Mouse (Mus musculus): ENCODE results near the gene Wnt4.
A peak's percentile ranks its signal among the peaks of the same experiment; 100 is the strongest.

Wnt4 gene

DNA sequence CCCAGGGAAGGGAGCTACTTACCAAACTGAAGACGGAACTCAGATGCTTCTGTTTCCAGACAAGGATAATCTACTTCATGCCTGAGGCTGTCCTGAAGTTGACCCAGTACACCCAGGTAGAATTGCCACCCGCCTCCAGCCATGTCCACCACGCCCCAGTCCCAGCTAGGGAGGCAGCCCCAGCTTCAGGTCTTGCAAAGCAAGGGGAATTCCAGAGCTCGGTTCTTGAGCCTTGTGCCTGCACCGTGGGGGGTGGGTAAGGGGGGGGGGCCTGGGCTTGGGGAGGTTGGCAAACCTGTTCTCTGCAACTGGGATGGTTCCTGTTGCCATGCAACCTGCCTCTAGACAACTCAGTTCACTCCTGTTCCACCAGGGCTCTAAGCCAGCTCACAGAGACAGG lies 2.1 kb downstream of the Wnt4 start:
- no peak for DNase-seq (ENCODE audit: low spot score)

DNA sequence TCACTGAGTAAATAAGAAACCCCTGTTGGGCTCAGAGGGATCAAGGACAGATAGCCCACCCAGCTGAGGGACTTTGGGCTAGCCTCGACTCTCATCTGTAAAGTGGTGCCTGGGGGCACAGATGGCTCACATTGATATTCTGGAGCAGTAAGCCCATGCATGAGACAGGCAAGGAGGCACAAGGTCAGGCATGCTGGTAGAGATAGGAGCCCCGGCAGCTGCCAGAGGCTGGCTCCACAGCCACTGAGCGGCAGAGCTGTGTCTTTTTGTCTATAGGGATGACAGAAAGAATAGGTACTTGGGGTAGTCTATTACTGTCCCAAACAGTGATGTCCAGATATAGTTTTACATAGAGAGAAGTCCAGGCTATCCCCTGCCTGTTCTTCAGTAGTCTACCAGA lies 4.0 kb downstream of the Wnt4 start:
- DNase-seq (ENCODE audit: low spot score): no peak

DNA sequence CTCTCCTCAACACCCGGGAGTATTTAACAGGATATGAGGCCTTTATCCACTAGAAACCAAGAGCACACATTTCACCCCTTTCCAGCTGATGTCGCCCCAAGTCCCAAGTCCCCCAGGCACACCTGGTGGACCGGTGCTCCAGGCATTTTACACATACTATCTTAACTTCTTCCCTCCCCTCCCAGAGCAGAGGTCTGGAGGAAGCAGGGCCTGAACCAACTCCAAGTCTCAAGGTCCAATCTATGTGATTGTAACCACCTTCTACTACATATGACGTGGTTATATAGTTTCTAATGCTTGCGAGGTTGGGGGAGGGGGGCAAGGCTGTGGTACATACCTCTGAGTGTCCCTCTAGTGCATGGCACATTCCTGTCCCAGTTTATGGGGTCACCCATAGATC lies 4.8 kb downstream of the Wnt4 start:
- no peak for DNase-seq (ENCODE audit: low spot score)

DNA sequence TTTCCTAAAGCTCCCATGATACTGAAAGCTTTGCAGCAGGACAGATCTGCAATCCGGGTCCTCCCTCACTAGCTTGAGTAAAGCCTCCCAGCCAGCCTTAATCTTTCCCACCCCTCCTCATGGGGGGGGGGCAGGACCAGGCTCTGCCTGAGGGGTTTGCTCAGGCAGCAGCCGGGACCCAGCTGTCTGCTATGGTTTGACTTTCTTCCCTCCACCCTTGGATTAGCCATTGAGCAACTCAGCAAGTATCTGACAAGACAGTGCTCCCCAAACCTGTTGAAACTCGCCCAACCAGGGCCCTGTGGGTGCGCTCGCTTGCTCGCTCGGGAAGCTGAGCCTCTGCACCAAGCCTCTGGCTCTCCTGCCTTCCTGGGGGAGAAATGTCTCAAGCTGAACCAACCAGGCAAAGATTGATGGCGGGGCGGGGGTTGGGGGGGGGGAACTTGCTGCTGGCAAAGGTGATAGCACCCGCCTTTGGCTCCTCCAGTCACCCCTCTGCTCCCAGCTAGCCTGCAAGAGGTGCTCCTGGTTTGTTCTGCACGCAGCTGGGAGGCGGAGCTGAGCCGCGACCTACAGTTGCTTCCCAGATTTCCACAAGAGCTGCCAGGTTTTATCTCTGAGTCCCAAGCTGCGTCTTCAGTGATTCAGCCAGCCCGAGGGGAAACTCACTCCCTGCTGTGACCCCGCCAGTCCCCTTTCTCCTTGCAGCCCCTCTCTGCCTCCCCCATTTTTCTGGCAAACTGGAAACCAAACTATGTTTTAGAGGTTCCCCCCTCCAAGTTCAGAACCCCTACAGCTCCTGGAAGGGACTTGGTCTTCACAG lies 5.5 kb downstream of the Wnt4 start:
- DNase-seq (ENCODE audit: low spot score): peak; percentile 59

DNA sequence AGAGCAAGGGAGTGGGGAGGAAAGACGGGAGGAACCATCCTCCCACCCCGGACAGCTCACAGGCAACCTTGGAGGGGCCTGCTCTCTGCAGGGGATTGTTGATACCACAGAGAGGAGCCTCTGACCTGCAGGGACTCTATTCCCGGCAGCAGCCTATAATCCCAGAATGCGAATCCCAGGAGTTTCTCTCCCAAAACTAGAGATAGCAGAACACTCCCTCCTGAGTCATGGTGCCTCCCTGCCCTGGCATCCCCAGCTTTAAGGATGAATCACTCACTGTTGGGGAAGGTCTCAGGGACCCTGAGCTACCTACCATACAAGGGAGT lies 6.1 kb downstream of the Wnt4 start:
- DNase-seq (ENCODE audit: low spot score): peak; percentile 52

DNA sequence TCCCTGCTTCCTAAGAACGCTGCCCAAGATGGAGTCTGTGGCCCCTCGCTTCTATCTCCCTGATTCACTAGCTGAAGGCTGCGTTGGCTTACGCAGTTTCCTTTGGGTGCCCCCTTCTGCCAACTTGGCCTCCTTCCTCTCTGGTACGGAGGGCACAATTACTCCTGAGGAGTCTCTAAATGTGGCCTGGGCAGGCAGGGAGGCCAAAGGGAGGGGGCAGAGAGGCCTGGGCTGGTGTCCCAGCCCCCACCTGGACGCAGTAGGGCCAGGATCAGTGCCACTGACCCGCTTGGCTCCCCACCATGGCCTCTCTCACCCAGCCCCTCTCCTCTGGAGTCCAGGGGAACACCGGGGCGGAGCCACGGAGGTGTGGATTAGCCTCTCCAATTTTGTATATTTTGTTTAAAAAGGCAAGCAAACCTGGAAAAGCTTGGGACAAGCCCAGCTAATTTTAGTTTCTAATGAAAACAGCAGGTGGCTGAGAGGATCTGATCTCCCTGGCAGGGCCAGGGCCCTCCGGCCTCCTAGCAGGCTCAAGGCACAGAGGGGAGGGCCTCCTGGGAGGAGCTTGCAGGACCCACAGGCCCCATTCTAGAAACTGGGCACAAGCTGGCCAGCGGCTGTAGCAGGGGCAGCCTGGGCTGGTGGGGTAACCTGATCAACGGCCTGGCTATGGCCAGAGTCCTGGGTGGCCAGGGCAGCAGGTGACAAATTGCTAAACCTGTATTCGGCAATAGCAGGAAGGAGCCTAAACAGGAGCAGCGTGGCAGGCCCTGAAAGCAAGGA lies 8.8 kb downstream of the Wnt4 start:
- DNase-seq (ENCODE audit: low spot score): no peak

DNA sequence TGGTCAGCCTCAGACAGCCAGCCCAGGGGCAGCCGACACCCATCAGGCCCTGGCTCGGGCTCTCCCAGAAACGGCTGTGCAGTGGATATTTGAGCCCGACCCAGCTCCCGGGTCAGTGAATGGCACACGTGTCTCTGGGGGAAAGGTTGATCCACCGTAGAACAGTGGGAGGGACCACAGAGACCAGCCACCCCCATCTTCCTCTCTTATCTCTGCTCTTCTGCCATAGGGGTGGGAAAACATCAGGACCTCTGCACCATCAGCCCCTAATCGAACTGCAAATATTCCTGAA lies 9.3 kb downstream of the Wnt4 start:
- no peak for DNase-seq (ENCODE audit: low spot score)

DNA sequence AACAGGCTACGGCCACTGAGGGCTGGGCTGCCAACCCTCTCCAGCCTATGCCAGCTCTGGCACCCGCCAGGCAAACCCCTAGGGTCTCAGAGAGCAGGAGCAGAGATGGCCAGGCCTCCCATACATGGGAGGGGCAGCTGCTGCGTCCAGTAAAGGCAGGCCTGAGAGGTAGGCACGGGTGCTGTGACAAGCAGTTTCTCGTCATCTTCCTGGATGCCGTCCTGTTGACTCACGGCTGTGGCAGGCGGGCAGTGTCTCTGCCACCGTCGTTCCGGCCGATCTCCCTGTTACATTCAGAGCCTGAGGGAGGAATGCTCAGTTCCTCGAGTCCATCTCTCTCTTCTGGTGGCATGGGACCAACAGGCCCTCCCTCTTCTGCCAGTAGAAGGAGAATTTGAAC lies 9.9 kb downstream of the Wnt4 start:
- no peak for DNase-seq (ENCODE audit: low spot score)

DNA sequence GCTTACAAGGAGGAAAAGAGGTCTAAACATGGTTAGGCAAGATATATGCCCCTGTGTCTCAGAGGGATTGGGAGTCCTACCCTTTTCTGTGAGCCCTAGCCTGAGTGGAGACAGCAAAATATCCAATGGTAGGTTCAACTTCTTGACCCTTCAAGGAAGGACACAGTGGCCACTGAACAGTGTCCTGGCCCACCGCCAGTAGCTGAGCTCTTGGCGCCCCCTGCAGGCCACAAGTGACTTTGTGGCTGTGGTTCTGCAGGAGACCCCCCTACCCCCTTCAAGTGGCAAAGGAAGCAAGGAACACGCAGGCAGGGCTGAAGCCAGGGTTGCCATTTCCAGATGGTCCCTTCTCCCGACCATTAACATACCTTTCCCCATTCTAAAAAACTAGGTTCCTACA lies 10.5 kb downstream of the Wnt4 start:
- DNase-seq (ENCODE audit: low spot score): peak; percentile 70

DNA sequence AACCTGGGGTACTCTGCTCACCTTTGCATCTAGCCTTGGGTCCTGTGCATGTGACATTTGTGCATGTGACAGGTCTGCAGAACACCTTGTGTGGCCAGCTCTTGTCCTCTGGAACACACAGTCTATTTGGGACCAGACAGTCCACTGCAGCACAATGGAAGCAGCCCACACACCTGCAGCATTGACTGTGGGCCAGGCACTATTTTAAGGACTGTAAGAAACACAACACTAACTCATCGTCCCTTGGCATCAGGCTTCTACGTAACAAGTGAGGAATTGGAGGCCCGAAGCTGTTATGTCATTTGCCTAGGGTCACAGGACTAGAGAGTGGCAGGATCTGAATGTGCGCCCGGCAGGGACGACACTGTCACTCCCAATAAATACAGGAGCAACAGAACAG lies 12.4 kb downstream of the Wnt4 start:
- DNase-seq (ENCODE audit: low spot score): no peak

DNA sequence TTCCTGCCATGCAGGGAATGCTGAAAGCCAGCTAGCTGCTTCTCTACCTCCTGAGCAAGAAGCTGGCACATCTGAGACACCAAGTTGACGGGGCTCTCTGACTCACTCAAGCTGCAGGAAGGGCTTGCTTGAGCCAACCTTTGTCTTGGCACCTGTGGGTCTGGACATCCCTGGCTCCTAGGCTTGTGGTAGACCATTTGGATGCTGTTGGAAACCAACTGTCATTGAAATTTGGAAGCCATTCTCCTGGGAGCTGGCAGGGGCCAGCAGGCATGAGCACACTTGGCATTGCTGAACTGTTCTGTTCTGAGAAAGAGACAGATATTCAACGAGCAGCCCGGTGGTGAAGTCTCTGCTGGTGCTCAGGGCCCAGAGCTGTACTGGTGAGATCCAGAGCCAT lies 13.0 kb downstream of the Wnt4 start:
- no peak for DNase-seq (ENCODE audit: low spot score)

DNA sequence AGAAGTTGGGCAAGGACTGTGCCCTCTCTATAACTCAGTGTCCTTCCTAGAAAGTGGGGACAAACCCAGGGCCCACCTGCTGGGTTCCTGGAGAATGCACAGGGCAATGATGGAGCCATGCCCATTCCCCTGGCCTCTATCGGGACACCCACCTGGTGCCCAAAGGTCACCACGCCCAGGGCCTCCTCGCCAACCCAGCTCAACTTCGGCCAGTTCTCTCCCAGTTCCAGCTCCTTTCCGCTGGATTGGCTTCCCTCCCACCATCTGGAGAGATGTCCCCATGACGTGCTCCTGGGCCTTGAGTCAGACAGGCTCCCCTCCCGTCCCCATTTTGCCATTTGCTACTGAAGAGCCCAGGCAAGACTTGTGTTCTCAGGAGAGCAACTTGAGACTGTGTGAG lies 15.3 kb downstream of the Wnt4 start:
- DNase-seq (ENCODE audit: low spot score): no peak

DNA sequence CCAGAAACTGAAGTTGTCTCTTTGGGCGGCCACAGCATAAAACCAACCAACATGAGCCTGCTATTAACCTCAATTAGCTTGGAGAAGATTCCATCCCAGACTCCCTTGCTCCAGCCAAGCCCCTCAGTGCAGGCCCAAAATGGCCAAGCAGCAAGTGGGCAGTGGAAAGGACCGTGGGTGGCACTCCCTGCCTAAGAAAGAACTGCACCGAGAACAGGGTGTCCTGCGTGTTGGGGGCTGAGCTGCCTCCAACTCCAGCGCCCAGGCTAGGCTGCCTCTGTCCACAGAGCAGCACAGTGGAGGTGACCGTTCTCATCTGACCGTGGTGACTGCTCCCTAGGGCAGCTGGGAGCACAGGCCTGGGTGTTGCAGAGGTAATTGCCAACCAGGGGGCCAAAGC lies 16.7 kb downstream of the Wnt4 start:
- no peak for DNase-seq (ENCODE audit: low spot score)

DNA sequence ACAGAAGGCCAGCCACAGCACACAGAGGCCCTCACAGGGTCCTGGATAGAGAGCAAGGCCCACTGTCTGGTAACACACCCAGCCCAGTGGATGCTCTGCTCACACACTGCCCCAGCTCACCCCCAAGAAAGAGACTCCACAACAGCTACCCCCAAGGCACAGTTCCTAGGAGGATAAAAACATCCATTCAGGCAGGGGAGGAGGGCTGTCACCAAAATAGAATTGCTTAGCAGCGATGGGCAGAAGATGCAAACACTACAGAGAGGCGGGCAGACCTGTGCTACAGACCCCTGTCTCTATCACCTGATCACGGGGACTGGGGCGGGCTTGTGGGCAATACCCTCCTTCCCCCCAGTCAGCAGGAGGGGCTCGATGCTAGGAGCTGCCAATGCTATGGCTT lies 17.2 kb downstream of the Wnt4 start:
- no peak for DNase-seq (ENCODE audit: low spot score)

DNA sequence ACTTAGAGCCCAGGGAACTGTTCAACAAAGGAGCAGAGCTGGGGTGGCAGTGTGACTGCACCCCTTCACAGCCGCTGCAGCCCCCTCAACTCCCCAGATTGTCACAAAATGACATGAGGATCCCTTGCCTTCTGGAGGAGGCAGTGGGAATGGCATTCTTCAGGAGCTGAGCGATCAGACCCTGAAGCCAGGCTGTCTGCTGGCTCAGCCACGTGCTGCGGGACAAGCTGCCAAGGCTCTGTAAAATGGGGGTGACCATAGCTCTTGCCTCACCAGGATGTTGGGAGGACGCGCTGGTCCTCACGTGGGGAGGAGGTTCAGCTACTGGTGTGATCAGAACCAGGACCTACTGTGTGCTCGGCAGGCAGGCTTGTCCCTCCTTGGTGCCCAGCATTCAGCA lies 17.7 kb downstream of the Wnt4 start:
- no peak for DNase-seq (ENCODE audit: low spot score)

DNA sequence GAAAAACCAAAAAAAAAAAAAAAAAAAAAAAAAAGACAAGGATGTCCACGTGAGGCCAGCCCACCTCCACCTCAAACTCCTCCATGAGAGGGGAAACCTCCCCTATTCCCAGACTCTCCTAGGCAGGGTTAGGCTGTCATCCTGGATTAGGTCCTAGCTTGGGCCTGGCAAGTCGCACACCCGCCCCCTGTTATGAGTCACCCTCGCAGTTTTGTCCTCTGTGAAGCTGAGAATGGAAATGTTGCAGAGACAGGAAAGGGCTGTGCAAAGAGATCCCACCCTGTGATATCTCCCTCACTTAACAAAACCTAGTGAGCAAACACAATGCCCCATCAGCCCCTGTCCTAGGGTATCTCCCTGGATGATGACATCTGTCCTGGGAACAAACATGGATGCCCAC lies 20.3 kb downstream of the Wnt4 start:
- no peak for DNase-seq (ENCODE audit: low spot score)

DNA sequence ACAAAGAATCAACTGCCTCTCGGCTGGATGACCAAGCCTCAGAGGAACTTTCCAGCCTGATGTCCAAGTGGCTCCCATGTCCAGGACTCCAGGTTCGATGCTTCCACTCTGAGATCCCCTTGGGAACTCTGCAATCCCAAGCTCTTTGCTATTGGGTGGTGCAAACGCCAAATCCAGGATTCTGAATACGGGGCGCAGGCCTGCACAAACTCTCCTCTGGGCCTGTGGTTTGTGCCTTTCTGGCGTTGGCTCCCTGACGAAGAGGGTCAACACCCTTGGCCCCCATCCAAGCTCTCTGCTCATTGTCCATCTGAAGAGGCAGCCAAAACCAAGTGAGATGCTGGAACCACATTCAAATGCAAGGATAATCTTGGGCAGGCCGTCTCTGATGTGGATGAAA lies 21.1 kb downstream of the Wnt4 start:
- DNase-seq (ENCODE audit: low spot score): no peak

DNA sequence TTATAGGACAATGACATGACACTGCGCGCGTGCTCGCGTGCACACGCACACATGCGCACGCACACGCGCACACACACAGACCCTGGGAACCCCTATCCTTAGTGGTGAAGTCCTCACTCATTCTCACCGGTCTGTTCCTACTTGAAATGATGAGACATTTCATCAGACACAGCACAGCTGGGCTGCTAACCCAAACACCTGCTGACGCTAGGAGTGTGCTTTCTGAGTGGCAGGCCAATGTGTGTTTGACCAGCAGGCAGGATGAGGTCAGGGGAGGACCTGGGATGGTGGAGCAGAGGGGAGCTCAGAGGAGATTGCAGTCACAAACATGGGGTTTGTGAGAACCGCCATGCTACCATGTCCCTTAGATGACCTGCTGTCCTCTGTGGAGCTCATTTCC lies 22.9 kb downstream of the Wnt4 start:
- DNase-seq (ENCODE audit: low spot score): no peak

DNA sequence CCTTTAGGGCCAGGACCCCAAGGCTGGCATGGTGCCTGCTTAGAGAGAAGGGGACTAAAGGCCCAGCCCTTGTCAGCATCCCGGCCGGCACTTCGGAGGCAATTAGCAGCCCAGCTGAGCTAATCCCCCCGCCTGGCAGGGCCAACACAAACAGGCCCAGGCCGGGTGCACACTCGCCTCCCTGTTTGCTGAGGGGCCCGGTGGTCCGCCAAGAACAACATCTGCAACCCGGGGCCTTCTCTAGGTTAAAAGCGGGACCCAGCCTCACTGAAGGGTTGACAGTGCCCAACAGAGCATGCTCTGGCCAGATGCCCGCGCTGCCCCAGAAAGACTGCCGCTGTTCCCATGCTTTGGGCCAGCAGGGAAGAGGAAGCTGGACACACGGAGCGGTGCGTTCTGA lies 24.3 kb downstream of the Wnt4 start:
- no peak for DNase-seq (ENCODE audit: low spot score)

DNA sequence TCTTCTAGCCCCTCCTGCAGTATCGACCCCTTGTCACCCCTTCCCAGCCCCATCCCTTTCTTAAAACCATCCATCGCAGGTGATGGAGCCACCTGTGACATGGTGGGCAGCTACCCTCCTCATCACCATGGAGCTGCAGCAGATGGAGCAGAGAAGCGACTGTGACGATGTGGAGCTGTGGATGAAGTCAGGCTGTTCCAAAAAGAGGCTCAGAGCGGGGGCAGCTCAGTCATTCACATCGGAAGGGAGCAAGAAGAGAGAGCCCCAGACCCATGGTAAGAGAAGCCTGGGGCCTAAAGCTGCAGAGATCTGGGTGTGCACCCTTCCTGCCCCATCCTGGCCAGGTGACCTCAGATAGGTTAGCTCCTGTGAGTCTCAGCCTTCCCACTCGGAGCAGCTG lies 26.8 kb downstream of the Wnt4 start:
- DNase-seq (ENCODE audit: low spot score): no peak

DNA sequence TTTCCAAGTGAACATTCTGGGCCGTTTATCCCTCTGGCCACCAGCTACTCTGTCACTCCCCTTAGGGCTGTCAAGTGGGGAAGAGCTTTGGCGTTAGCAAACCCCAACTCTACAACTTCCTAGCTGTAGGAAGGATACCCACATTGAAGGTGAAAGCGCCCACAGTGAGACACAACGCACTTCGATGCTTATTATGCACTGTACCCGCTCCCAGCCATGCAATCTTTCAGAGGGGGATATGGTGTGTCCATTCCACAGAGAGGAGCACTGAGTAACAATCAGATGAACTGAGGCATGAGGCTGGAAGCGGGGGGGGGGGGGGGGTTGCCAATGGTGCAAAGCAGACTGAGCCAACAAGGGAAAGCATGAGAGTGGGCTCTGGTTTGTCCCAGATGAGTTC lies 27.8 kb downstream of the Wnt4 start:
- no peak for DNase-seq (ENCODE audit: low spot score)

DNA sequence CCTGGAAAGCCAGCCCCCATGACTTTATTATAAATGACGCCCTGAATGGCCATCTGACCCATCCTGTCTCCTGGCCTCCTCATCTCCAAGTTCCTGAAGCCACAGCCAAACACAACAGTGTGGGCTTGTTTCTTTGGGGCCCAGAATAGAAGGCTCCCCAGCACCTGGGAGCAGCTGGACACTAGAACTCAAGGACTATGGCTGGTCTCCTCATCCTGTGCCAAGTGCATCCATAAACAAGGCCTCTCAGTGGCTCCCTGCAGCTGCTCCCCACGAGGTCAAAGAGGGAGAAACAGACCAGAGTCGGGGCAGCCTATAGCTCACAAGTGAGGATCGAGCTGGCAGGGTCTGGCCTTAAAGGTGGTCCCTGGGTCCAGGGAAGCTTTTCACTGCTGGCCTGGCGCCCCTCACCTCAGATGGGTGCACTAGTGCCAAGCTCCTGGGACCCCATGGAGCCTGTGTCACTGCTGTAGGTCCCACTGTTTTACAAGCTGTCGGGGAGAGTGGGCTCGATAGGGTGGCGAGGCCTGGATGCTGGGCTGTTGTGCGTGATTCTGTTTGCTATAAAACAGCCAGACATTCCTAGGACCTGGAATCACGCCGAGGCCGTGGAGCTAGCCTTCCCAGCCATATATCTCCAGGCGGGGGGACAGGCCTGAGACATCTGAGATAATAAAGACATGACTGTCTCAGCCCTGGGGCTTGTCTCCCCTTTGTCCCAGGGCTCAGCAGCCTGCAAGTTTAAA lies 28.7 kb downstream of the Wnt4 start:
- DNase-seq (ENCODE audit: low spot score): no peak

DNA sequence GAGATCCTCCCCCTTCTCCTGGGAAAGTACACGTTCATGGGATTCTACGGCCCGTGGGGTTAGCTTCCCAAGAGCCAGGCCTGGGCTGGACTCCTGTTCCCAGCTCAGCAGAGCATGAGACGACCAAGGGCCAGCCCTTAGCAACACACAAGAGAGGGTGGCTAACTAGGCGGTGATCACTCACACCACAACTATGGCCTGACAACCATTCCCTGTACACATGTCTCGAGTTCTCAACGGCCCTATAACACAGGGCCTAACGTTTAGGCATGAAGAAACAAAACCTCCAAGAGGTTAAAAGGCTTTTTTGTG lies 29.2 kb downstream of the Wnt4 start:
- DNase-seq (ENCODE audit: low spot score): no peak

Measured in ovary, postnatal 36 days (tissue).